Mouse (Mus musculus) thymus, adult 18-20 months (tissue): ENCODE data around the gene Dlgap5.
"Not testable (repeated sequence)": the region's sequence is repeated elsewhere in the genome, so short reads cannot be mapped to it uniquely, and the experiment has no call there.

ENCODE experiments used
- DNase-seq, 2 experiments: peaks; one replicate each; pipeline ENCODE4 v3.0.0; 2022; ENCODE audit warnings: mixed read lengths in 2 of 2

Gene Dlgap5

DNA sequence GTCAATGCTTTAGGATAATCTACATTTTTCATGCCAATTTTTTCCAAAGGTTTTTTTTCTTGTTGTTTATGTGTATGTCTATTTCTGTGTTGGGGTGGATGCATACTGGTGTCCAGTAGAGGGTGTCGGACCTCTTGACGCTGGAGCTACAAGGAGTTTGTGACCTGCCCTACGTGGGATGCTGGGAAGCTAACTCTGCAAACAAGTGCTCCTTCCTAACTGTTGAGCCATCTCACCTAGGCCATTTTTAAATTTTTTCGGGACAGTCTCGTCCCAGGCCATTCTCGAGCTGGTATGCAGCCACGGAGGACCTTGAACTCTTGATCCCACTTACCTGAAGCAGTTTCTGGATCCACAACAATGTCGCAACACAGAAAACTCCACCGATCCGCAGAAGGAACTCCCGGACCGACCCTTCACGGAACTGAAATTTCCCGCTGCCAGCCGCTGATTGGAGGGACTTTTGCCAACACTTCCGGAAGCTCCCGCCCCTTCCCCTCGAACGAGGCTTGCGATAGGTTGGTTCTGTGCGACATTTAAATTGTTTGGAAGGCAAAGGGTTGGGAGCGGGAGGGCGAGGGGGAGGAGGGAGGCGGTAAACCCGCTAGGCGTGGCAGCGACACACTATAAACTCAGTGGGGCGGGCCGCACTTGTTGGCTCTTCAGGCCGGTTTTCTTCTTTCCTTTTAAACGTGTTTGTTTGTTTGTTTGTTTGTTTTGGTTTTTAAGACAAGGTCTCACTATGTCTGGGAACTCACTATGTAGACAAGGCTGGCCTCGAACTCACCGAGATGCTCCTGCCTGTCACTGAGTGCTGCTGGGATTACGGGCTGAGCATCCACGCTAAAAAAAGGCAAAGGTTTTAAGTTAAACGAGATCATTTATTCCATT, at the start of gene Dlgap5:
TSS of gene Dlgap5 (minus strand) at position 633 of the 891 bp plus-strand sequence.
- peak; percentile 86 to 93 for DNase-seq

DNA sequence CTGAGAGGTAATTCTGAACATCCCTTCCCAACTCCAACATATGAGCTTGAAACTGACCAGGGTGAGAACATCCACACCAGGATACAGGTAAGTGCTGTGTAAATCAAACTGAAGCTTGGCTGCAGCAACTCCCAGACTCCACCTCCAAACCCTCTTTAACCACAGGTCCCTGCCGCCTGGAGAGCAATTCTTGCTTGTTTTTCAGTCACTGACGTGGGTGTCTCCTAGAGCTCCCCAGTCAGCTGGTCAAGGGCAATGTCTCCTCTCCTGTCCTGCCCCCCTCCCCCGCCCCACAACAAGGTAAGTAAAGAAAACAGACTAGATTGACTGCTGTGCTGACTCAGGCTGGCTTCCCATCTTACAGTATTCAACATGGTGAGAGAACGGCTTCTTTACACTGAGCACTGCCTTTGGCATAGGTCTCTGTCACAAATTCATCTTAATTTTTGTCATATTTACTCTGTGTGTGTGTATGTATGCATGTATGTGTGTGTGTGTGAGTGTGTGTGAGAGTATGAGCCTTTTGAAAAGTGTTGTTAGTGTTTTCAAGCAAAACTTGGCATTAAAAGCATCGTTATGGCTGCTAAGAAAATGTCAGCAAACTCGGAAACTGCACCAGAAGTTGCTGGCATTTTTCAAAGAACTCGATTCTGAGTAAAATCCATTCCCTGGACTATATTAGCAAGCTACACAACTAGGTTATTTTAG, 47.4 kb upstream of the Dlgap5 start:
- DNase-seq: no peak

DNA sequence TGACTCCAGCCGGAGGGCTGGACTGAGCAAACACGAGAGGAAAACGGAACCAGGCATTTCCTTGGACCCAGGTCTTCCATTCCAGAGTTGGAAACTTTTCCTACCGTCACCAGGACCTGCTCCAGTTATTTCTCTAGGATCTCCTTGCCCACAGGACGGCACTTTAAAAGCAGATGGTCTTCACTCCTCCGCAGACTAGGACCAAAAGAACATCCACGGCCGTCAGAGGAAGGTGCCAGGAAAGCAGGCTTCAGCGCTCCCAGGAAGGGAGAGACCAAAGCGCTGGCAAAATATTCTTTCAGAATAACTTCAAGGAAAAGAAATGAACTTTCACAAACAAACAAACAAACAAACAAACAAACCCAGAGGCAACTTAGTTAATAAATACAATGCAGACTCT, 46.2 kb upstream of the Dlgap5 start:
- DNase-seq: no peak

GRCm38 (mm10) chr14:47462877-47463460, 44.8 kb upstream of the Dlgap5 start:
- no peak for DNase-seq

DNA sequence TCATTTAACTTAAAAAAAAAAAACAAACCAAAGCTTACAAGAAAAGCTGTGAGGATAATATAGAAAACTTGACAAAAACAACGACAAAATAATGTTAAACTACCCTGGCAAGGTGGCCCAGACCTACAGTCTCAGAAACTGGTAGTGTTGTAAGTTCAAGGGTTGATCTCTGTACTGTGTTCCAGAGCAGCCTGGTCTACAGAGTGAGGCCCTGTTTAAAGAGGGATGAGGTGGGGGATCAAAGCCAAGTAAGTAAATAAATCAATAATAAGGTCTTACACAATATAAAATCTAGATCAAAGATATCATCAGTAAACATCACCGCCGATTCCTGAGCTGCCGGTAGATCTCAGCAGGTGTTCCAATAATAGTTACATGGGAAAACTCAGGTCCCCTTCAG, 44.2 kb upstream of the Dlgap5 start:
- DNase-seq: no peak

GRCm38 (mm10) chr14:47461997-47462396, 43.8 kb upstream of the Dlgap5 start:
- DNase-seq: no peak

GRCm38 (mm10) chr14:47459556-47459955, 41.3 kb upstream of the Dlgap5 start:
- no peak for DNase-seq

DNA sequence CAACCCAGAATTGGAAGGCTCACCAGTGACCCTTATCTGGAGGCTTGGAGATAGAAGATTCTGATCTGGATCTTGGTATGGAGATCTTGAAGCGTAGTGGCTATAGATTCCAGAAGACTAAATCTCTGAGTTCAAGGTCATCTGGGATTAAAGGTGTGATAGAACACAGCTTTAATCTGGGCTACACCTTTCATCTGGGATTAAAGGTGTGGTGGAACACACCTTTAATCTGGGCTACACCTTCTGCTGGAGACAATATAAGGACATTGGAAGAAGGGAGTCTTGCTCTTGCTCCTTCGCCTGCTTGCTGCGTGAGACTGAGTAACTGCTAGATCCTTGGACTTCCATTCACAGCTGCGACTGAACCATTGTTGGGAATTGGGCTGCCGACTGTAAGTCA, 31.9 kb upstream of the Dlgap5 start, which contains the start of gene Fbxo34:
TSS of gene Fbxo34 (plus strand) at position 301 of the 400 bp plus-strand sequence.
- DNase-seq: not testable (repeated sequence)

GRCm38 (mm10) chr14:47445331-47446095, 27.3 kb upstream of the Dlgap5 start:
- no peak for DNase-seq

DNA sequence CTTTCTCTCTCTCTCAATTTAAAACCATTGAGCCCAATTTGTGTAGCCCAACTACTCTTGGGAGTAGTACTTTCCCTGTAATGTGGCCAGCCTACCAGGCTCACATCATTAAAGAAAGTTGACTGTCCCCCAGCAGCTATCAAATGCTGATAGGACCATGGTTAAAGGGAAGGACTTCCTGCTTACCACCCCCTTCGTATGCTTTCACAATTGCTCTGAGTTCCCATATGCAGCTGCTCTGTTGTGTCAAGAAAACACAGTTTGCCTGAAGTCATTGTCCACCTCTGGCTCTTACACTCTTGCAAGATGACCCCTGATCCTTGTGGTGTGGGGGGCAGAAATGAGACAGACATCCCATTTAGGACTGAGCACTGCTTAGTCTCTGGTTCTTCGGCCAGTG, 26.7 kb upstream of the Dlgap5 start:
- DNase-seq: no peak

DNA sequence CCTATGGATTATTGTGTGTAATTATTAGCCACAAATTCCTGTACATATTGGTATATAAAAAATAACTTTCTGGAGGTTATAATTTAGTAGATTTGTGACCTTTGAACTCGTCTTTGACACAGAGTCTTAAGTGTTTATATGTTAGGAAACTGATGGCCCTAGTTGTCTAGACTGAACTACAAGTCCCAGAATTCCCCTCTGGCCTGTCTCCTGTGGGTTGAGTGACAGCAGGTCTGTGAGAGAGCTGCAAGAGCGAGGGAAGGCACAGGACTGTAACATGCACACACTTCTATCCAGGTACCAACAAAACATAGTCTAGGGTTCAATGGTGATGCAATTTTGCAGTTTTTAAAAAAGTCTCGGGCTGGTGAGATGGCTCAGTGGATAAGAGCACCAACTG, 20.7 kb upstream of the Dlgap5 start:
- DNase-seq: no peak

DNA sequence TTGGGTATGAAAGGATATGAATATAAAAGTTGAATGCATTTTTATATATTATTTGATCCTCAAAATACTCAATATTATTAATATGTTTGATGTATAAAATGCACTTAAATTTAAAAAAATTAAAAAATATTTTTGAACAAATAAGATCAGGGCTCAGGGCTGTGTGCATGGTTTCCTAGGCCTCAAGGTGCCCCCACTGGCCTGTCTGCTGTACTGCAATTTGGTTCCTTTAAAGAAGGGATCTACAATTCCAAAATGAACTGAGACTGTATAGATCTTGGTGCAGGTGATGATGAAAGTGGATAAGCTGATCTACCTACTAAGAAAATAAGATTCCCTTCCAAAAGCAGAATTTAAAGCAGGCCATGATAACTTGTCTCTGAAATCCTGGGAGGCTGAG, 14.8 kb upstream of the Dlgap5 start:
- no peak for DNase-seq

GRCm38 (mm10) chr14:47422466-47422865, 4.3 kb upstream of the Dlgap5 start:
- no peak for DNase-seq

DNA sequence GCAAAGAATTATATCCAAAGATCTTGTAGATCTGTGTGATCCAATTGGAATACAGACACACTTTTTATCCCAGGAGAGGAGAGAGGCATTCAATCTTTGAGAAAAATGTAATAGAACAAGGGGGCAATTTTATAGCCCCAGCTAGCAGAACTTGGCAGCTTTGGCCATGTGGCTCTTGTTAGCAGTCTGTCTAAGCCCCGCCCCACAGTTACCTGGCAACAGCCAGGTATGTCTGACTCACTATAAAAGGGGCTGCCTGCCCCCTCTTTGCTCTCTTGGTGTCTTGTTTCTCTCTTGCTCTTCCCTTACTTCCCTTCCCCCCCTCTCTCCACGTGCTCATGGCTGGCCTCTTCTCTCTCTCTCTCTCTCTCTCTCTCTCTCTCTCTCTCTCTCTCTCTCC, 3.4 kb upstream of the Dlgap5 start:
- DNase-seq: no peak

DNA sequence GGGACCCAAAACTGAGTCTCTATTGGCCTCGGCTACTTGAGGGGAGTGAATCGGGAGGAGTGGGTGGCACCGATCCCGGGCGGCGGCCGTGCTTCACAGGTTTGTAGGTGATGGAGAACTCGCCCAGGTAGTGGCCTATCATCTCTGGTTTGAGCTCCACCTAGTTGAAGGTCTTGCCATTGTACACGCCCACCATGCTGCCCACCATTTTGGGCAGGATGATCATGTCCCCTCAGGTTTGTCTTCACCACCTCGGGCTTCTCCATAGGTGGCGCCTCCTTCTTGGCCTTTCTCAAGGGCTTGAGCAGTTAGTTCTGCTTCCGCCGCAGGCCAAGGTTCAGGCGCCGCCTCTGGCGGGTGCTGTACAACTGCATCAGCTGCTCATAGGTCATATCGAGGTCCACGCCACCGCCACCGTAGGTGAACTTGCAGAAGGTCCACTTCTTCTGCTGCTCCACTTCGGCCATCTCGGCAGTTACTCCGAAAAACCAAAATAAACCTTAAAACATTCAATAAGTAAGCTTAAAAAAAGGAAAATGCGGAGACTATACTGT, 1.6 kb upstream of the Dlgap5 start:
- DNase-seq: peak in 1 of 2 experiments; percentile 7

DNA sequence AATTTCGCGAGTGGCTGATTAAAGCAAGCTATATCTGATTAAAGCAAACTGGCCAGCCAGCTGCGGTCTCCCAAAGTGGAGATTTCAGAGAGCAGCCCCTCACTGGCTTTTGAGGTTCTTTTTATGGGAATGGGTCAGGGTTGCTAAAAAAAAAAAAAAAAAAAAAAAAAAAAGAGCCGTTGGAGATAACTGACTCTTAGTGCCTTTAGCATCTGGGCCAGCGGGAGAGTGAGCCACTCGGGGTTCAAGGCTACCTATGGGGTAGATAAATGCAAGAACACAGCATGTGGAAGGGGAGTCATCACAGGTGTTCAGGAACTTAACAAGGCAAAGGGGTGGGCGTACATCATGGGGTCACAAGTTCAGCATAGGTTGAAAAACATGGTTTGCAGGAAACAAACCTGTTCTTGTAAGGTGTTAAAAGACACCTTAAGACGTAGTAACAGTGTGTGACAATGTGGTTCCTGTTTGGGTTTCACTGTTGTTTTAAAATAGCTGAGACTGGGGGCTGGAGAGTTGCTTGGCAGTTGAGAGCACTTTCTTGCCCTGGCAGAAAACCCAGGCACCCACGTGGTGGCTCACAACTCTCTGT, 923 bp upstream of the Dlgap5 start:
- DNase-seq: no peak

DNA sequence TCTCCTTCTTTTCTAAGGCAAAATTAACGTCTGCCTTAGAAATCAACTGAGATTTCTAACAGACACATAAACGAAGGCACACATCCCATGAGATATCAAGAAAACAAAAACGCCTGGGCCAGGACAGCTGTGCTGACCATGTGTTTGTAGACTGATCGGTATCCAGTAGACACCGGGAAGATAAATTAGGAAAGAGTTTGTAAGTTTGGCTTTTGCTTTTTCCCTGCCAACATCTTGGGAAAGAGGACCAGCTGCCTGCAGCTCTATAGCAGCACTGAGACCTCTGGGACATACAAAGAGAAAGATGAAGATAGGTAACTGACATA, 422 bp upstream of the Dlgap5 start:
- no peak for DNase-seq

DNA sequence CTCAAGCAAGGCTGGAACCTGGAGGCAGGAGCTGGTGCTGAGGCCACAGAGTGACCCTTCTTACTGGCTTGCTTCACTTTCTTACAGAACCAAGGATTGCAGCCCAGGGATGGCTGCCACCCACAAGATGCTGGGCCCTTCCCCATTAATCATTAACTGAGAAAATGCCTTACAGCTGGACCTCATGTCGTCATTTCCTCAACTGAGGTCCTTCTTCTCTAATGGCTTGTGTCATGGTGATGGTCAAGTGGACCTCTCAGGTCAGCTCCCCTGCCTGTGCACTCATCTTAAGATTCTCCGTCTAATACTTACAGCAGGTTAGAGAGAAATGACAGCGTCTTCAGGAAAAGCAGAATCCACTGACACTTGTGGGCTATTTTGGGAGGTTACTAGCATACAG, 861 bp downstream of the Dlgap5 start:
- DNase-seq: no peak

DNA sequence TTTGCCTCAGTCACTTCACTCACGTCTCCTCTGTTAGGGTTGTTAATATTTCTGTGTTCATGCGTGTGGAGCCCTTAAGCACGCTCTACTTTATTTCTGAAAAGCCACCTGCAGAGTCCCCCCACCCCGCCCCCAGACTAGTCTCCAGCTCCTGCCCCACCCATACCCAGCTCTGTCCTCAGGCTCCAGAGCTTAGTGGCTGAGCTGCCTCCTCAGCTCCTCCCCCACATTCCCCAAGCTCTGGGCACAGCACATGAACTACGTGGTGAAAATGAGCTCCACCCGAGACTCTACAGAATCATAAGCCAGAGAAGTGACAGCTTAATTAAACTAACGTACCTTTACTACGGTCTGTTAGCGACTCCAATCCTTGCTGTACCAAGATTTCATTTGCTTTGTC, 12.2 kb downstream of the Dlgap5 start:
- no peak for DNase-seq

GRCm38 (mm10) chr14:47402735-47403134, 15.5 kb downstream of the Dlgap5 start:
- DNase-seq: no peak

- peak in 1 of 2 experiments; percentile 24 for DNase-seq
These were observed 22.0 kb downstream of the Dlgap5 start for GRCm38 (mm10) chr14:47396165-47396652.

GRCm38 (mm10) chr14:47395462-47396026, 22.7 kb downstream of the Dlgap5 start:
- peak; percentile 46 to 64 for DNase-seq
